Mouse (Mus musculus) CH12F3 (cell line): ENCODE data around the gene Grap2.
"Not testable (repeated sequence)": the region's sequence is repeated elsewhere in the genome, so short reads cannot be mapped to it uniquely, and the experiment has no call there.

Experiments used
- in situ Hi-C: fragments of 300-500 bp; cut with MboI; formaldehyde crosslinking; loops from 2 replicates; pipeline ENCODE4 v1.14.3; 2020; ENCODE audit warnings: low sequenced_read_pairs

The Grap2 gene

DNA sequence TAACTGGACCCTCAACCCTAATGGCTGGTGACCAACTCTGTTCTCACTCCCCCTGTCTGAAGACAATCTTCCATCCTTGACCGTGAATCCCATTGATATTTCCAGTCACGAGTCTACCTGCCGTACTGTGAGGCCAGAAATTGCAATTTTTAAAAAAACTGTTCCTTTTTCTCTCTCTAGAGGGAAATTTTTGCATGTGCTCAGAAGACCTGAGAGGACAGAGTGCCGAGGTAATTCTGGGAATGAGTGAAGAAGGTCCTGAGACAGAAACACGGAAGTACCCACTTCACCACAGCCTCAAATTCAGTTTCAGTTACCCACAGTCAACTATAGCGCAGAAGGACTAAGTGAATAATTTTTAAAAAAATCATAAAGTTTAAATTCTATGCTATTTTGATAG lies 5.7 kb upstream of the Grap2 start:
- in situ Hi-C loops: no loop called here

DNA sequence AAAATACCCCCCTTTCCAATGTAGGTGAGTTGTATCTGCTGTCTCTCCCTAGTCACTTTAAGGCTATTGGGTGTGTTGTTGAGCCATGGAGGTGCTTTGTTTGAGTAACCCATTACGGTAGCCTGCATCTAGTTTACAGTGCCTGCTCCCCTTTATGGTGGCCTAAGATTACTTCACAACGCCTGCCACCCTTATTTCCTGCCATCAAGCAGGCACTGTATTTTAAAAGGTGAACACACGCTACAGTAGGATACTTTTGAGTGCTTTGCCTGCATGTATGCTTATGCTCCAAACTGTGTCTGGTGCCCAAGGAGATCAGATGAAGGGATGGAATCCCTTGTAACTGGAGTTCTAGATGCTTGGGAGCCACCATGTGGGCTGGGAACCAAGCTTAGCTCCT lies 5.3 kb upstream of the Grap2 start:
- in situ Hi-C loops: no loop called here

DNA sequence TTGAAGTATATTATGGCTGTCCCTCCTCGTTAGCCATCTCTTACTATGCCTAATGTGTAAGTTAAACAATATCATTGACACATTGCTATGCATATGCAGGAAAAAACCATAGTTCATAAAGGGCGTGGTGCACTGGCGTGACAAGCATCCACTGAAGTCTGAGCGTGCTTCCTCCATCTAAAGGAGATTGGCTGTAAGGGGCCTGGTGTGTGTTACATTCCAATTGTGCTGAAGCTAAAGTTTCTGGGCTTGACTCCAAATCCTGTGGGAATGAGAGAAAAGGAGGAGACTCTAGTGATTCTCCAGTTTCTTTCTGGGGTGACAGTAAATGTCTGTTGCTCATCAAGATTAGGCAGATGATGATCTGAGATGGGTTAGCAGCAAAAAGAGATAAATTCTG lies 4.7 kb upstream of the Grap2 start:
- in situ Hi-C loops: no loop called here

DNA sequence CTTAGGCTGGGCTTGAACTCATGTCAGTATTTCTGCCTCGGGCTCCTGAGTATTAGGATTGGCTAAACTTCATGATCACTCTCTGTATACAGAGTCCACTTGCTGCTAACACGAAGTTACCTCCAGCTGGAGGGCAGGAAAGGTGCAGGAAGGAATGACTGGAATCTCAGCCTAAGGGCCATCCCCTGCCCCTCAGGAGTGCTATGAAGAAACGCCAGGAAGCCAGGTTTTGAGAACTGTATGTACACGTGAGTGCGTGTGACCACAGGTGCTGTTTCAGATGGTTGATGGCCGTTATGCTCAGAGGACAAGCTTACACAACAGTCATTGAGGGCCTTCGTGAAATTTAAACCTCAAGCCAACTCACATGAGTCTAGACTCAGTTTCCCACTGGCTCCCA lies 3.2 kb upstream of the Grap2 start:
- in situ Hi-C loops: no loop called here

DNA sequence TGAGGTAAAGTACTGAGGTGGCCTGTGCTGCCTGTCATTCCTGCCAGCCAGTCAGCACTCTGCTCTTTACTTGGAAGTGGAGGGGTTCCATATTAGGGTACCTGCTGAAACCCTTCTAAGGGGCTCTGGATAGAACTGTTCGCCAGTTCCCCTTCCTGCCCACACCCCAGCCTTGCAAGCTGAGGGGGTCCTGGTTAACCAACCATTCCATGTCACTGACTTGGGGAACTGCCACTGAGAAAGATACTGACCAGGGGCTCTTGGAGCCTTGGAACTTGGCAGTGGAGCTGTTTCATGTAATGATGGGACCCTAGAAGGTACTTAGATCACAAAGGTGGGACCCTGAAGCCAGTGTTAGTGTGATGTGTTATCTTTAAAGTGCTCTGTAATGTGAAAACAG lies 2.2 kb upstream of the Grap2 start:
- in situ Hi-C loops: no loop called here

DNA sequence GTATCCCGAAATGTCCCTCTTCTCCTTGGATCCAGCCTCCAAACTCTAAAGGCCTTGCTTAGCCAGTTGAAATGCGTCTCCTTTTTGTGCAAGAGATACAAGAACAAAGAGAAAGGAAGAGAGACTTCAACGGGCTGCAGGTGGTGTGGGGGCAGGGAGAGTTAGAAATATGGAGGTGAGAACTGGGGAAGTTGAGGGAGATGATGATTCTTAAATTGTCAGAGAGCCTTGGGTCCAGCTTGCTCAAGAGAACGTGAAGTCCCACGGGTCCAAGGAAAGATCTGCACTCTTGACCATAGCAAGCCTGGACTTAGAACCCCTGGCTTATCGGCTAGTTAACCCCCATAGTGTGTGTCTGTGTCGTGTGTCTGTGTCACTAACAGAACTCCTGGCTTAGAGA lies 783 bp upstream of the Grap2 start:
- in situ Hi-C loops: no loop called here

DNA sequence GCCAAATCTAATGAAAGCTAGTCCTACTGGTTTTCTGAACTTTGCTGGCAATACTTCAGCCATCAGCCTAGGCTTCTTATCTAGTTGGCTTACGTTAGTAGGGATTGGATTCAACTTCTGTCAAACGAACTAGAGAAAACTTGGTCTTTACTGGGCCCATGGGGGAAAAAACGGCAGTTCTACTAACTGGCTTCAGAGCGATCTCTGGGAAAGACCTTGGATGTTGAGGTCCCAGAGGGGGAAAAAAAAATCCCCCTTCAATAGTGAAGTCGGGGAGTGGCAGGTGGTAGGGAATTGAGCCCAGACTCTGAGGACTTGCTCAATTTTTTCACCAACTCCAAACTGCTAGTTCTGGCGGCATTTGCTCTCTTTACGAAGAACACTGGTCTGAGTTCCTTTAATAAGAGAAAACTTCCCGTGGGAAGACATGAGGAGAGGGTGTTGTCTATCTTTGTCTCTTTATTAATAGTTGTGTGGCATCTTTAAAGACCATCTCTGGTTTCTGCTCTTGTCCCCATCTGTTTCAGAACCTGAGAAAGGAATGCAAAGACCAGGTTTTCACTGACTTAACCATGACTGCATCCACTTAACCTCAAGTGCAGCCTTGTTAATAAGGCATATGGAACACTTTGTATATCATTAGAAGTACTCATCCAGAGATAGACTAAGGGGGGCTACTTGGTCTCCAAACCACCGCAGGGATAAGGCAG lies 572 bp downstream of the Grap2 start:
- in situ Hi-C loops: no loop called here

DNA sequence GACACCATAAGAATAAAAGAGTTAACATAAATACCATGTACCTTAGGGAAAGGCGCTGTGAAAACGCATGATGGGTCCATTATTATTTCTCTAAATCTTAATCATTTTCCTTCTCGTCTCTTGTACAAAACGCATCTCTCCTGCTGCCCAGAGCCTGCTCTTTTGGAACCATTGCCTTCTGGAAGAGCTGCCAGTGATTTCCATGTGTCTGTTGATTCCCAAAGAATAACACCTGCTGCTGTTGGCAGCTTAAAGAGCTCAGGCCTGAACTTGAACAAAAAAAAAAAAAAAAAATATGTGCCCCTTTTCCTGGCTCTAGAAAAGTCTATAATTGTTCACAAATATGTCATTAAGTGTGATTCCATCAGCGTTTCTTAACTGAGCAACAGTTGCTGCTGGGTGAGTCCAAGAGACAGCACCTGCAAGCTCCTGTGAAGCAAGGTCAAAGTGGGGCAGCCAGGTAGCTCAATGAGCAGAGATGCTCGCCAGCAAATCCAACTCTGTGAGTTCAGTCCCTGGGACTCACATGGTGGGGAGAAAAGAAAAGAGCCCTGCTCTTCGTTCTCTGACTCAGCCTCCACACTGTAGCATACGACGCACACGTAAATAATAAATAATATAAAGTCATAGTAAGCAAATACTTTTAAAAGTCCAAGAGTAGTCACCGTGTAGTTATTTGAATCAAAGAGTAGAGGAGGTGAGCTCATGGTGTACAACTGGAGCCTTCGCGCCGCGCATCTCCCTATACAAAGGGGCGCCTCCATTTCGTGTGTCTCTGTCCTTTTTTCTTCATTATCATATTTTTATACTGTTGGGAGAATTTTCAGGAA lies 2.0 kb downstream of the Grap2 start:
- in situ Hi-C loops: no loop called here

DNA sequence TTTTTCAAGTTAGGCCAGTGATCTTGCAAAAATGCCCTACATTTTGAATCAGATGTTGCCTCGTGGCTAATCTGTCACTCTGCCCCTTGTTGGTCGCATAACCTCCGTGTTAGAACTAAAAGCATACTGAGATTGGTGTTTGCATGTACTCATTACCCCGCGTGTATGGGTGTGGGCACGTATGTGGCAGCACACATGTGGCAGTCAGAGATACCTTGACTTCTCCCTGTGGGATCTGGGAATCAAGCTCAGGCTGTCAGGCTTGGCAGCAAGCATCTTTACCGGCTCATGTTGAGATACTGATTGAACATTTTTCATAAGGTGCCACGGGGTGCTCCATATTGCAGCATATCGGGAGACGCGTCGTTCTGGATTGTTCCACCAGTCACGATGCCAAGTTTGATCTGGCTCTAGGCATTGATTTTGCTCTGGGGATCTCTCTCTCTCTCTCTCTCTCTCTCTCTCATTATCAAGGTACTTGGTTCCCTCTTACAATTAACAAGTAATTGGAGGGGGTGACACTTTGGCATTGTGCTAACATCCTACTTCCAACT lies 3.5 kb downstream of the Grap2 start:
- in situ Hi-C loops: no loop called here

DNA sequence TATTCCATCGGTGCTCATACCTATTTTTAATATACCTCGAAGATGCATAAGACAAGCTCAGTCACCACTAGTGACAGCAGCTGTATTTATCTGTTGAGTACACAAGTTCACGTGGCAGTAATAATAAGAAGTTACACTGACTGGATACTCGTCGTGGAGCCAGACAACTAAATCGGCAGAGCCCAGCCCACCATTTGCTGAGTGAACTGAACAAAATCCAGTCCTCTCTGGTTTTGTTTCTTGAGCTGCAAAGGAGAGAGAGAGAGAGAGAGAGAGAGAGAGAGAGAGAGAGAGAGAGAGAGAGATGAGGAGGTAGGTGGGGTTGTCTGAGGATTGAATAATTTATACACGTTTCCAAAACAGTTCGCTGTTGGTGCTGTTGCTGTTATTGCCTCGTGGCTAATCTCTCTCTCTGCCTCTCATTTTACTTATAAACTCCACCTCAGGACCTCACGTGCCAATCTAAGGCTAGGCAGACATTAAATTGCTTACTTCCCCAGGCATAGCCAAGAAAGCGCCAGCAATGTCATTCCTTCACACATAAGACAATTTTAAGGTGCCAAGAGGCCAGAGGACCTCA lies 4.1 kb downstream of the Grap2 start:
- in situ Hi-C loops: no loop called here

DNA sequence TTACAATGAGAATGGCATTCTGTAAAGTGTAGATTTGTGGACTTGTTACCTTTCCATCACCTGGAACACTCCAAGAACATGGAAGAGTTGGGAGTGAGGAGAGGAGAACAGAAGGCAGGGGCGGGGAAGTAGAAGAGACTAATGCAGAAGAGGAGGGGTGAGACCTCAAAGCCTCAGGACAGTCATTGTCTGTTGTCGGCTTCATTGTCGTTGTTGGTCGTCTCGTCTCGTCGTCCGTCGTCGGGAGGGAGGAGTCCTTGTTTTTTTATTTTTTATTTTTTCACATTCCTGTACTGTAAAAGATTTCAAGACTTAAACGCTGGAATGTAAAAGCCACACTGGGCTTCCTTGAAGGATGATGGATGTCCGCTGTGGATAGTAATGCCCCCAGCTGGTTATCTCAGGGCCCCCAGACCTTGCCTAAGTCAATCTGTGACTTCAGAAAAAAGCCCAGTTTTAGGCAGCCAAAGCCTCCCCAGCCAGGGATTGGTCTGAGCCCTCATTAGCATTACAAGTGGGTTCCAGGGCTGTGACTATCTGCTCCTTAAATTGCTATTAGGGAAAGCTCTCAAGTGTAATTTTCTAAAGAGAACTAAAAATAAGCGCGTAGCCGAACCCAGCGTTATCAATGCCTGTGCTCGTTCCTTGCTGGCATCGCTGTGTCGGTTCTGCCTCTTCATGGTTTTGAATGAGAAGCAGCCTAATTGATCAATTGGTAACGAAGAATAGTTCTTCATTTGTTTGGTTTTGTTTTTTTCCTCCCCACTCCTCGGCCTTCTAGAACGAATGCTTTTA lies 5.0 kb downstream of the Grap2 start:
- in situ Hi-C loops: no loop called here

DNA sequence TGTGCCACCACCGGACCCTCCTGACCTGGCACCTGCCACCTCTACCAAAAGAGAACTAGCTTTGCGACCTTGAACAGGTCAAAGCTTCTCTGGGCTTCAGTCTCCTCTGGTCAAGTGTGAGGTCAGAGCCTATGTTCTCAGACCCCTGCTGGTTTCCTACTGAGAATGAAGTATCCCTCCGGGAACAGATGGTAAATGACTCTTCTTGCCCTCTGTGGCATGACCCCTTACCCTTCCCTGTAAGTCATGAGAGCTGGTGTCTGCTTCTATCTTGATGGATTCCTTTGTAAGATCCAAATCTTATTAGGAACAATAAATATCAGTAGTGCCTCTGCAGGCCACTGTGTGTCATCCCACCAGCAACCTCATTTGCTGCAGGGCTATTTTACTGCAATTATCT lies 6.7 kb downstream of the Grap2 start:
- in situ Hi-C loops: no loop called here

DNA sequence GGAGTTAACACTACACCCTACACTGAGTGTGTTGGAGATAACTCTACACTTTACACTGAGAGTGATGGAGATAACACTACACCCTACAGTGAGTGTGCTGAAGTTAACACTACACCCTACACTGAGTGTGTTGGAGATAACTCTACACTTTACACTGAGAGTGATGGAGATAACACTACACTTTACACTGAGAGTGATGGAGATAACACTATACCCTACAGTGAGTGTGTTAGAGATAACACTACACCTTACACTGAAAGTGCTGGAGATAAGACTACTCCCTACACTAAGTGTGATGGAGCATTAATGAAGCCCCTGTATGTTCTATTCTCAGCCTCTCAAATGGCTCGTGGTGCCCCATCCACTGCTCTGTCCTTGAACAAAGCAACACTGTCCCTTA lies 8.2 kb downstream of the Grap2 start:
- in situ Hi-C loops: not testable (repeated sequence)

DNA sequence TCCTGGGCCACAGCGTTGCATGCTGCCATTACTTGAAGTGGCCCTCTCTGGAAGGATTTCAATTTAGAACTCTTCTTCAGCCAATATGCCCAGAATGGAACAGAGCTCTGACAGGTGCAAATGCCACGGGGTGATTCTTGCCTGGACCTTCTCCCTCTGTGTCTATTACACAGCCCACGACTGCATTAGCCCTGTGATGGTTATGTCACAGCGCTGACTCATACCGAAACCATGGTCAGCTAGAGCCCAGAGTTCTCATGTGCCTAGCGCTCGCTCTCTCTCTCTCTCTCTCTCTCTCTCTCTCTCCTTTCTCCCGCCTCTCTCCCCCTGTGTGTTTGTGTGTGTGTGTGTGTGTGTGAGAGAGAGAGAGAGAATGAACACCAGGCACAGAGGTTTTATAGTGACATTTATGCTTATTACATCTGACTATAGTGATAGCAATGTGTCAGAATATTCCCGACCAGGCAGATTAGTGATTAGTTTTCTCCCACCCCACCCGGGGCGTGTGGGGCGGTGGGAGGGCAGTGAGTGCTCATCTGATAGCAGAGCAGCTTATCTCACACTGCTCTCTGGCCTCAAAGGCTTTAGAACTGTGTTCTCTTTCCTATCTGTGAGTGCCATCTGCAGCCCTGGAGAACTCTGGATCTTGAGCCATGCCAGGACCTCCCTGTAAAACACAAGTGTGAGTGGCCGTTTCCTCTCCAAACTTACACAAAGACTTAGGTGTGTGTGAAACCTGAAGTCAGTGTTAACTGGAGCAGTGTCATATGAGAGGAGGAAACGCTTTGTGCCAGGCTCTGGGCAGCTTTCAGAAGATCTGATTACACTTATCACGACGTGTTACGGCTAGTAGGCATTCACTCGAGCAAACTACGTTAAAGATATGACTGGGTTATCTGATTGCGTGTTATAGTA lies 10.4 kb downstream of the Grap2 start:
- in situ Hi-C loops: no loop called here

DNA sequence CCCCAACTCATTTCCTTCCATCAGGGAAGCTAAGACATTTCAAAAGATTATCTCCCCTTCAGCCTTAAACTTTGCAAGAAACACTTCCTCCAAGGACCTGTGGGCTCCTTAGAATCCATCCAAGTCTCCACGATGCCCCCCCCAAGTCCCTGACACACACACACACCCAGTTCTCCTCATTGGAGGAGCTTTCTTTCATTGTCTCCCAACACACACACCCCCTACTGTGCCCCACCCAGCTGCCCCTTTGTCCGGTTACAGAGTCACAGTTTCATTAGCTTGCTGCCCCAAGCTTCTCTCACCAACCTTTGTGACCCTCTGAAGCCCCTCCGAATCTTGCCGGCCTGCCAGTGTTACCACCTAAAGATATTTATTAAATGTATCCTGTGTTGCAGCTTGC lies 13.9 kb downstream of the Grap2 start:
- in situ Hi-C loops: no loop called here

DNA sequence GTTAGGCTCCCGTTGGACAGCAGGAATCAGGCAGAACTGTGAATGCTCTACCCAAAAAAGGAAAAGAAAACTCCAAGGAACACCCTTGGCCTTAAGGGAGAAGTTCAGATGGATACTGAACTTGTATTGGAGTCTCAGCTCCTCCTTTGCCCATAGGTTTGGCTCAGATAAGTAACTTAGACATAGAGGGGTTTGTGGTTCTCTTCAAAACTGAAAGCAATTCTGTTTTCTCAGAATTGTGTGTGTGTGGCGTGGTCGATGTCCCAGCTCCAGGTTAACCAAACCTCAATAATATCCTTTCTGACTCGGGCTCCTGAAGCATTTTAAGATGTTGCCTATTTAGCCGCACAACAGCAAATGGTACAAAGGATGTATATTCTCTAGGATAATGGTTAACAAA lies 18.2 kb downstream of the Grap2 start:
- in situ Hi-C loops: no loop called here

DNA sequence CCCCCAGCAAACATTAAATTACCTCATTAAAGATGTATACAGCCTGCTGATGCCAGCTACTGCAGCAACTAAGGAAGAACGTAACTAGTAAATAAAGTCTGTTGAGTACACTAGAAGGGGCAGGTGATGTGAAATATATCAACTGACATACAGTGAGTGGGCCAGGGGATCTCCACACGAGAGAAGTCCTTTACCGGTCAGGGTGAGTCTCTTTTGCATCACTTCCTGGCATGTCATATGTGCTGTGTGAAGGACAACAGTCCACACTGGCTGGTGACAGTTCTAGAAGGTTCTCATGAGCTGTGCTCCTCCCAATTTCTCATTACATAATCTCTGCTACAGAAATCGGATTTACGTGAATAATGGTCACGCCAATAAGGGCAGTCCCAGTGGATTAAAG lies 20.3 kb downstream of the Grap2 start:
- in situ Hi-C loops: no loop called here

DNA sequence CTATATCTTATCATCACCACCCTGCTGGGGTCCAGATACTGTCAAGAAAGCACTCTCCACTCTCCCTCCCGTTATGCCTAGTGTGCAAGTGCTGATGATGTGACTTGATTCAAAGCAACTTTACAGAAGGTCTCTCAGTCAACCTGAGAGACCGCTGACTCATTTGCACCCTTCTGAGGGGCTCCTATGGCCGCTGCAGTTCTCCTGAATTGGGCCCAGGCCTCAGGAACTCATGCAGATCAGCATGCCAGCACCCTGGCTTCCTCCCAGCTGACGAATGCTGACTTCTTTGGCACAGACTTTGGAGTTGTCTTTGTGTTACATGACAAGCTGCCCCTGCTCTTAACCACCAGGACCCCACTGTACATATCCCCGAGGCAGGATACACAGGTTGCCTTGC lies 21.5 kb downstream of the Grap2 start:
- in situ Hi-C loops: no loop called here

DNA sequence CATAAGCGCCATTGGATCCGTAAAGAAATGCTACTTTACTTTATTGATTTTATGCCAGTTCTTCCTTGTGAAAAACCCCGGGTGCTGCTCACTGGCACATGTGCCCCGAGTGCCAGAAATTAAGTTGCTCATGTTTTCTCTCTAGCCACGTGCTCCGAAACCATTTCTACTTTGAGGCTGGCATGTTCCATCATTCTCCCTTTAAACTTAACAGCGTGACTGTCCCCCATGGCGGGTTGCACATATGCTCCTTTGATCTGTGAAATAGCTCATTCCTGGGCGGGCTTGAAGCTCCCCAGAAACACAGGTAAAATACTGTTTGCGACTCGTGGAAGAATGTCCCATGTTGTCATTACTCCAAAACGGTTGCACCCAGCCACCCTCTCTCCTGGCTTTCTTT lies 26.4 kb downstream of the Grap2 start:
- in situ Hi-C loops: no loop called here

DNA sequence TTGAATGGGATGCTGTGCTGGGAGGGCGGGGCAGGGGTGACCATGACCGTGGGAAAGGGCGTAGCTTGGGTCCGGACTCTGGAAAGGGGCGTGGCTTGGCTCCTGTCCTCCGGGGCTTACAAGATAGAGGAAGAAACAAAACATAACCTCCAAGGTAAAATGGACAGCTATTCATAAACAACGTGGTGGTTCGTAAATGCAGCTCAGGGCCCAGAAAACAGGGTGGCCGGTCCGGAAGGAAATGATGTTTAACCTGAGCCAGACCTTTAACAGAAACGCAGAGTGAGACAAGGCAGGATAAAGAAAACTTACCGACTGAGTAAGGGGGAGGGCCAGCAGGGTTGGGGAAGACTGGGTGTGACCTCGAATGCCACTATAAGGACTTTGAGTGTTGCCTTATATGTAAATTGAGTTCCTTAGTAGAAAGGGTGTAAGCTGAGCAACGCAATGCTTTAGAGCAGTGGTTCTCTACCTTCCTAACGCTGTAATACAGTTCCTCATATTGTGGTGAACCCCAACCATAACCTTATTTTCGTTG lies 26.9 kb downstream of the Grap2 start:
- in situ Hi-C loops: no loop called here
